Mouse (Mus musculus) heart, embryonic 12.5 days (tissue): ENCODE data around the gene Tmem82. TPM values are rescaled to one million over a fixed set of nuclear protein-coding genes. Genes with fewer than 3 reads are reported as not detected.

ENCODE experiments used
- ATAC-seq: fragments of 200-750 bp; cut with Nextera tagmentation; 2 replicates; pipeline ENCODE4 v1.8.0; 2017; ENCODE audit warnings: moderate TSS enrichment, moderate library complexity; ENCODE audit not compliant: insufficient number of reproducible peaks, low FRiP score
- H3K27ac ChIP-seq: fragments of 300-500 bp; sonication (generic); 2 replicates; pipeline ENCODE4 v1.5.1; 2016; ENCODE audit warnings: mild to moderate bottlenecking, moderate library complexity; ENCODE audit not compliant: poor library complexity, severe bottlenecking
- H3K27me3 ChIP-seq: fragments of 300-500 bp; sonication (generic); replicated peaks from 2 replicates; pipeline ENCODE4 v1.6.1; 2016; ENCODE audit warnings: mild to moderate bottlenecking, moderate library complexity
- H3K36me3 ChIP-seq: fragments of 300-500 bp; sonication (generic); 2 replicates; pipeline ENCODE4 v1.6.1; 2016; ENCODE audit warnings: mild to moderate bottlenecking, moderate library complexity
- H3K4me1 ChIP-seq: fragments of 300-500 bp; sonication (generic); replicated peaks from 2 replicates; pipeline ENCODE4 v1.6.1; 2016; ENCODE audit warnings: mild to moderate bottlenecking
- H3K4me2 ChIP-seq: fragments of 300-500 bp; sonication (generic); 2 replicates; pipeline ENCODE4 v1.6.1; 2016; ENCODE audit warnings: mild to moderate bottlenecking, moderate library complexity
- H3K4me3 ChIP-seq: fragments of 300-500 bp; sonication (generic); 2 replicates; pipeline ENCODE4 v1.5.1; 2016; ENCODE audit warnings: mild to moderate bottlenecking
- H3K9ac ChIP-seq: fragments of 300-500 bp; sonication (generic); 2 replicates; pipeline ENCODE4 v1.6.1; 2016; ENCODE audit warnings: mild to moderate bottlenecking, moderate library complexity
- H3K9me3 ChIP-seq: fragments of 300-500 bp; sonication (generic); replicated peaks from 2 replicates; pipeline ENCODE4 v1.6.1; 2016; ENCODE audit warnings: mild to moderate bottlenecking, moderate library complexity
- WGBS: fragments of 180-500 bp; shearing (Covaris S2); methylation state at CpG from one replicate; pipeline ENCODE4 v1.1.7; 2016; 5-methylcytosine and 5-hydroxymethylcytosine counted together
- polyA plus RNA-seq: library from polyadenylated mRNA; unstranded; fragments of >200 nt; fragmentation: Nextera tagmentation; extraction: Ambion mirVana; gene quantifications from 2 replicates; pipeline ENCODE4 v1.2.1, GENCODE M21; 2016

Tmem82 gene
- 0.19 and 0.37 TPM in 2 replicates for polyA plus RNA-seq

GRCm38 (mm10) chr4:141618565-141619243, at the start of gene Tmem82:
Gene Tmem82, minus strand, starts transcription at chr4:141618633.
- H3K27ac ChIP-seq: no peak within 1 kb of the TSS
- peaks cover 20% of the 10 kb centered on the region for H3K4me1 ChIP-seq
- ATAC-seq: no peak
- H3K27me3 ChIP-seq: no peaks in the 10 kb centered on the region; the same call in 1 of the 2 replicates
- peak within 1 kb of the TSS; percentile 49 for H3K9ac ChIP-seq
- H3K9me3 ChIP-seq: no peaks in the 10 kb centered on the region
- H3K36me3 ChIP-seq: no peaks in the 10 kb centered on the region
- H3K4me3 ChIP-seq: peak within 1 kb of the TSS; percentile 34
- H3K4me2 ChIP-seq: peak within 1 kb of the TSS; percentile 70
- 29% methylated on average over 20 of the region's 20 CpGs for WGBS

- WGBS: 57% methylated on average over 8 of the region's 8 CpGs
- Histone ChIP-seq H3K4me2 (peak within 1 kb of the TSS; percentile 94), H3K9me3 (no peaks in the 10 kb centered on the region), H3K27me3 (no peaks in the 10 kb centered on the region), H3K9ac (peak within 1 kb of the TSS; percentile 90), H3K36me3 (peaks cover 17% of the 10 kb centered on the region), H3K4me3 (peak within 1 kb of the TSS; percentile 76), H3K27ac (peak within 1 kb of the TSS; percentile 87), H3K4me1 (peaks cover 21% of the 10 kb centered on the region)
- peak; percentile 31; the same call in 1 of the 2 replicates for ATAC-seq
Observed at GRCm38 (mm10) chr4:141664799-141665198, 46.4 kb upstream of the Tmem82 start, which contains the start of gene Plekhm2. Gene Plekhm2, minus strand, starts transcription at chr4:141664899.

GRCm38 (mm10) chr4:141664011-141664745, 45.7 kb upstream of the Tmem82 start:
- peak; percentile 85 for ATAC-seq
- Histone ChIP-seq H3K27me3 (no peaks in the 10 kb centered on the region), H3K9ac (peak overlapping the region; percentile 90), H3K27ac (peak overlapping the region; percentile 87), H3K36me3 (peaks cover 21% of the 10 kb centered on the region), H3K4me2 (peak overlapping the region; percentile 94), H3K9me3 (no peaks in the 10 kb centered on the region), H3K4me3 (peak overlapping the region; percentile 76), H3K4me1 (peaks cover 21% of the 10 kb centered on the region)
- WGBS: 2% methylated on average over 60 of the region's 60 CpGs

GRCm38 (mm10) chr4:141663122-141663931, 44.9 kb upstream of the Tmem82 start:
- peak overlapping the region; percentile 90 for H3K9ac ChIP-seq
- H3K27ac ChIP-seq: peak overlapping the region; percentile 87
- no peaks in the 10 kb centered on the region for H3K27me3 ChIP-seq
- H3K36me3 ChIP-seq: peaks cover 30% of the 10 kb centered on the region
- no peaks in the 10 kb centered on the region for H3K9me3 ChIP-seq
- peaks cover 29% of the 10 kb centered on the region for H3K4me1 ChIP-seq
- peak; percentile 30 for ATAC-seq
- H3K4me2 ChIP-seq: peak overlapping the region; percentile 94
- 4% methylated on average over 47 of the region's 47 CpGs for WGBS
- H3K4me3 ChIP-seq: peak overlapping the region; percentile 76

- Histone ChIP-seq H3K4me2 (no peak overlapping the region), H3K27ac (no peak overlapping the region), H3K4me3 (no peak overlapping the region), H3K9ac (no peak overlapping the region; the same call in 1 of the 2 replicates), H3K36me3 (peaks cover 38% of the 10 kb centered on the region), H3K9me3 (no peaks in the 10 kb centered on the region), H3K4me1 (peaks cover 47% of the 10 kb centered on the region), H3K27me3 (no peaks in the 10 kb centered on the region)
- 87% methylated on average over 11 of the region's 11 CpGs for WGBS
- ATAC-seq: no peak
Observed at GRCm38 (mm10) chr4:141660884-141661283, 42.5 kb upstream of the Tmem82 start.

- H3K9ac ChIP-seq: no peak overlapping the region
- no peaks in the 10 kb centered on the region for H3K27me3 ChIP-seq
- ATAC-seq: no peak
- no peak overlapping the region for H3K27ac ChIP-seq
- H3K9me3 ChIP-seq: no peaks in the 10 kb centered on the region
- H3K36me3 ChIP-seq: peaks cover 38% of the 10 kb centered on the region
- H3K4me1 ChIP-seq: peaks cover 46% of the 10 kb centered on the region
- H3K4me3 ChIP-seq: no peak overlapping the region
- 71% methylated on average over 4 of the region's 4 CpGs for WGBS
- no peak overlapping the region for H3K4me2 ChIP-seq
Observed at GRCm38 (mm10) chr4:141659739-141660138, 41.3 kb upstream of the Tmem82 start.

GRCm38 (mm10) chr4:141658846-141659484, 40.5 kb upstream of the Tmem82 start:
- no peak for ATAC-seq
- Histone ChIP-seq H3K27ac (no peak overlapping the region), H3K27me3 (no peaks in the 10 kb centered on the region), H3K9me3 (no peaks in the 10 kb centered on the region), H3K4me1 (peaks cover 47% of the 10 kb centered on the region), H3K4me2 (no peak overlapping the region), H3K4me3 (no peak overlapping the region), H3K9ac (no peak overlapping the region; the same call in 1 of the 2 replicates), H3K36me3 (peaks cover 42% of the 10 kb centered on the region)
- 89% methylated on average over 6 of the region's 6 CpGs for WGBS

GRCm38 (mm10) chr4:141656932-141657331, 38.5 kb upstream of the Tmem82 start:
- Histone ChIP-seq H3K27me3 (no peaks in the 10 kb centered on the region), H3K4me3 (no peak overlapping the region), H3K9ac (no peak overlapping the region), H3K9me3 (no peaks in the 10 kb centered on the region), H3K36me3 (peaks cover 53% of the 10 kb centered on the region), H3K27ac (peak overlapping the region; percentile 16; the same call in 1 of the 2 replicates), H3K4me1 (peaks cover 42% of the 10 kb centered on the region), H3K4me2 (no peak overlapping the region)
- 74% methylated on average over 8 of the region's 8 CpGs for WGBS
- ATAC-seq: no peak

GRCm38 (mm10) chr4:141655908-141656608, 37.6 kb upstream of the Tmem82 start:
- H3K9me3 ChIP-seq: no peaks in the 10 kb centered on the region
- peak overlapping the region; percentile 34; the same call in 1 of the 2 replicates for H3K27ac ChIP-seq
- 66% methylated on average over 12 of the region's 12 CpGs for WGBS
- peaks cover 51% of the 10 kb centered on the region for H3K4me1 ChIP-seq
- ATAC-seq: no peak
- H3K9ac ChIP-seq: no peak overlapping the region
- H3K4me2 ChIP-seq: no peak overlapping the region
- H3K36me3 ChIP-seq: peaks cover 53% of the 10 kb centered on the region
- no peaks in the 10 kb centered on the region for H3K27me3 ChIP-seq
- H3K4me3 ChIP-seq: no peak overlapping the region

- 79% methylated on average over 6 of the region's 6 CpGs for WGBS
- H3K27me3 ChIP-seq: no peaks in the 10 kb centered on the region
- peaks cover 42% of the 10 kb centered on the region for H3K36me3 ChIP-seq
- ATAC-seq: no peak
- H3K4me1 ChIP-seq: peaks cover 59% of the 10 kb centered on the region
- no peak overlapping the region for H3K4me3 ChIP-seq
- H3K9me3 ChIP-seq: no peaks in the 10 kb centered on the region
- no peak overlapping the region for H3K9ac ChIP-seq
- H3K4me2 ChIP-seq: no peak overlapping the region
- H3K27ac ChIP-seq: no peak overlapping the region
Observed at GRCm38 (mm10) chr4:141654509-141654908, 36.1 kb upstream of the Tmem82 start.
